Mouse (Mus musculus): Measurements from ENCODE around the gene Cul7. TPM values are rescaled to one million over a fixed set of nuclear protein-coding genes. Genes with fewer than 3 reads are reported as not detected.

Gene Cul7
- 44.4 TPM for polyA plus RNA-seq (2012; fragmentation: generic; extraction: Trizol)

DNA sequence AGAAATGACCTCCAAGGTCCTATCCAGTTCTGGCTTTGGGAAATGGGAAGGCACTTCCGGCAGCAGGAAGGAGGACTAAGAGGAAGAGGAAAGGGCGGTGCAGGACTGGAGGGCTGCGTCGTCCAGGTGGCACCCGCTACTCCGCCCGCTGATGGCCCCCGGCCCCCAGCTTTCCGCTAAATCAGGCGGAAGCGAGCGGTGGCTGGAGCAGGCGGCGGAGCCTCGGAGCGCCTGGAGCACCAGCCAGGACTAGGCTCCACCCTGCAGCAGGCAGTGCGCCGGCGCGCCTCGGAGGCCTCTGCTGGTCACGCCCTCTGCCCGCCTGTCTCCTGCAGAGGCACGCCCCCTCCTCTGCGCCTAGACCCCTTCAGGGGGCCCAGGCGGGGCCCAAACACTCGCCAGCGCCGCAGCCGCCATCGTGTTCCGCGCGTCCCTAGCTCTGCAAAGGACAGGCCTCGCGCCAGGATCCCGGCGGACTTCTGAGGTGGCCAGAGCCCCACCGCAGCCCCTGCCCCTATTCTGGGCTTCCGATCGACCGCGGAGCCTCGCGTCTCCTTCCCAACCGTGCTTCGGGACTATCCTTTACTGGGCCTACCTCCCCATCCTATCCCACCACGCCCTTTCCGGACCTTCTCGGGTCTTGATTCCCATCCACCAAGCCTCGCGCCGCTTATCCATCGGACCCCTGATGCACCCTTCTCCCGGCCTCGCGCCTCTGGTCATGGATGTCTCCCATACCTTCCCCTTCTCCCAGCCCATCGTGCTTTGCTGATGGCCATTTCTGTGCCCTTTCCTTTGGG lies at the start of gene Cul7:
Cul7 (plus strand) TSS at position 106 of the 800 bp plus-strand sequence.
- Histone ChIP-seq H3K27me3 (ENCODE audit: control insufficient read depth, insufficient read depth, insufficient read length) (no peaks in the 10 kb centered on the region), H3K79me2 (ENCODE audit: control insufficient read depth, insufficient read depth) (peaks cover 12% of the 10 kb centered on the region), H3K4me2 (ENCODE audit: low read depth) (peak within 1 kb of the TSS; percentile 87), H3K36me3 (ENCODE audit: control insufficient read depth, insufficient read depth) (peaks cover 5% of the 10 kb centered on the region), H3K4me3 (peak within 1 kb of the TSS; percentile 38), H3ac (ENCODE audit: control insufficient read depth, insufficient read length) (peak within 1 kb of the TSS; percentile 16)
- TF ChIP-seq MYOD1 (IDR thresholded peaks at IDR 0.05; ENCODE audit: control insufficient read depth in 1 of 3, insufficient read length in 2 of 3, low read depth in 2 of 3) (peak in 1 of 3 experiments; percentile 32), POLR2AphosphoS2 (IDR thresholded peaks at IDR 0.05; ENCODE audit: insufficient read length, low read depth) (peak; percentile 98), MYOG (IDR thresholded peaks at IDR 0.05; ENCODE audit: control insufficient read depth in 1 of 3, insufficient read depth in 1 of 3, insufficient read length in 2 of 3, low read depth in 2 of 3) (peak in 1 of 3 experiments; percentile 28), POLR2A (IDR thresholded peaks at IDR 0.05; ENCODE audit: insufficient read length, low read depth) (peak; percentile 94), SRF (IDR thresholded peaks at IDR 0.05; ENCODE audit: control insufficient read depth, insufficient read length, low read depth) (no peak)

DNA sequence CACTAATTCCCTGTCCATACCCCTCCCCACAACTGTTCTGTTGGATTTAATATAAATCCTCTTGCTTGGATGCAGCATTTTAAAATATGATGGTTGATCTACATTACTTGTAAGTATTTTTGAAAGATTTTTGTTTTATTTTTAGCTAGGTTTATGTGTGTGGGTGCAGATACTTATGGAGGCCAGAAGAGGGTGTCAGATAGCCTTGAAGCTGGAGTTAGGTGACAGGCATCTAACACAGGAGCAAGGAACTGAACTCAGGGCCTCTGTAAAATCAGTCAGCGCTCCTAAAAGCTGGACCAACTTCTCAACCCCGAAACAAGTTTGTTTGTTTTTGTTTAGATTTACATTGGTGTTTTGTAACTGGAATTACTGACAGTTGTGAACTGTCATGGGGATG lies 49.6 kb upstream of the Cul7 start:
- Histone ChIP-seq H3K4me2 (ENCODE audit: low read depth) (no peak overlapping the region), H3ac (ENCODE audit: control insufficient read depth, insufficient read length) (no peak overlapping the region), H3K4me3 (no peak overlapping the region), H3K79me2 (ENCODE audit: control insufficient read depth, insufficient read depth) (no peaks in the 10 kb centered on the region), H3K36me3 (ENCODE audit: control insufficient read depth, insufficient read depth) (no peaks in the 10 kb centered on the region), H3K27me3 (ENCODE audit: control insufficient read depth, insufficient read depth, insufficient read length) (no peaks in the 10 kb centered on the region)
- TF ChIP-seq MAX (IDR thresholded peaks at IDR 0.05; ENCODE audit: low read depth) (no peak), POLR2A (IDR thresholded peaks at IDR 0.05; ENCODE audit: insufficient read length, low read depth) (no peak), SRF (IDR thresholded peaks at IDR 0.05; ENCODE audit: control insufficient read depth, insufficient read length, low read depth) (no peak), USF1 (IDR thresholded peaks at IDR 0.05; ENCODE audit: low read depth) (no peak), E2F4 (IDR thresholded peaks at IDR 0.05; ENCODE audit: insufficient read depth) (no peak), POLR2AphosphoS2 (IDR thresholded peaks at IDR 0.05; ENCODE audit: insufficient read length, low read depth) (no peak), MYOG (IDR thresholded peaks at IDR 0.05; ENCODE audit: control insufficient read depth in 1 of 3, insufficient read depth in 1 of 3, insufficient read length in 2 of 3, low read depth in 2 of 3) (no peak), REST (IDR thresholded peaks at IDR 0.05; ENCODE audit: insufficient read depth, insufficient read length) (no peak), CEBPB (IDR thresholded peaks at IDR 0.05; ENCODE audit: insufficient read depth, poor library complexity, severe bottlenecking) (no peak), MYOD1 (IDR thresholded peaks at IDR 0.05; ENCODE audit: control insufficient read depth in 1 of 3, insufficient read length in 2 of 3, low read depth in 2 of 3) (no peak)

DNA sequence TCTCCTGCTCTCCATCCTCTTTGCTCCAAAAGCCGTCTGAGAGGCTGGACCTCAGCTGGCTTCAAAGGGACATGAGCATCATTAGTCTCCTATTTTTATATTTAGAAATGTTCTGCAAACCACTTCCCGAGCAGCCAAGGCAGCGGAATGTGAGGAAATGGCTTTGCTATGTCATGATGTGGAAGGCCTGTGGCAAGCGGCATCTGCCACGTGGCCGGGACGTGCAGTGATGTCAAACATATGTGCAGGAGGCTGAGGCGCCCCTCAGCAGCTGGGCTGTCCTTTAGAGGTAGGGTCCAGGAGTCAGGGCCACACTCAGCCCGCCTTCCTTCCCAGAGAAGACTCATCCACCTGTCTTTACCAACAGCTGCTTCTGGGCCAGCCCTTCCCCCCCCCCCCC lies 47.9 kb upstream of the Cul7 start:
- H3K4me3 ChIP-seq, result no peak overlapping the region
- H3K79me2 ChIP-seq (ENCODE audit: control insufficient read depth, insufficient read depth), result no peaks in the 10 kb centered on the region
- TF ChIP-seq MYOD1 (IDR thresholded peaks at IDR 0.05; ENCODE audit: control insufficient read depth in 1 of 3, insufficient read length in 2 of 3, low read depth in 2 of 3) (peak in 2 of 3 experiments; percentile 29 to 48), USF1 (IDR thresholded peaks at IDR 0.05; ENCODE audit: low read depth) (no peak), MYOG (IDR thresholded peaks at IDR 0.05; ENCODE audit: control insufficient read depth in 1 of 3, insufficient read depth in 1 of 3, insufficient read length in 2 of 3, low read depth in 2 of 3) (peak in 2 of 3 experiments; percentile 31 to 70)
- H3K36me3 ChIP-seq (ENCODE audit: control insufficient read depth, insufficient read depth), result no peaks in the 10 kb centered on the region
- no peak overlapping the region for H3K4me2 ChIP-seq (ENCODE audit: low read depth)
- no peak overlapping the region for H3ac ChIP-seq (ENCODE audit: control insufficient read depth, insufficient read length)
- H3K27me3 ChIP-seq (ENCODE audit: control insufficient read depth, insufficient read depth, insufficient read length), result no peaks in the 10 kb centered on the region

DNA sequence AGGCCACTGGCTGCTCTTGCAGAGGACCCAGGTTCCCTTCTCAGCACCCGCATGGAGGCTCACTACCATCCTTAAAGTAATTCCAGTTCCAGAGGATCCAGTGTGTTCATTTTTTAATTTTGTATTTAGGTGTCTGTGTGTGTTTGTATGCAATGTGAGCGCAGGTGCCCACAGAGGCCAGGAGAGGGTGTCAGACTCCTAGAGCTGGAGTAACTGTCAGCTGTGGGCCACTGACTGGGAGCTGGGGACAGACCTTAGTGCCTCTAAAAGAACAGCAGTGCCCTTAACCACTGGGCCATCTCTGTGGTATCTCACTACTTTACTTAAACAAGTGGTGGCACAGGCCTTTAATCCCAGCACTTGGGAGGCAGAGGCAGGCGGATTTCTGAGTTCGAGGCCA lies 46.9 kb upstream of the Cul7 start:
- no peaks in the 10 kb centered on the region for H3K79me2 ChIP-seq (ENCODE audit: control insufficient read depth, insufficient read depth)
- no peak overlapping the region for H3K4me3 ChIP-seq
- H3K36me3 ChIP-seq (ENCODE audit: control insufficient read depth, insufficient read depth), result no peaks in the 10 kb centered on the region
- no peaks in the 10 kb centered on the region for H3K27me3 ChIP-seq (ENCODE audit: control insufficient read depth, insufficient read depth, insufficient read length)
- H3ac ChIP-seq (ENCODE audit: control insufficient read depth, insufficient read length), result no peak overlapping the region
- TF ChIP-seq TCF3 (IDR thresholded peaks at IDR 0.05; ENCODE audit: insufficient read length, low read depth) (no peak), REST (IDR thresholded peaks at IDR 0.05; ENCODE audit: insufficient read depth, insufficient read length) (no peak), SRF (IDR thresholded peaks at IDR 0.05; ENCODE audit: control insufficient read depth, insufficient read length, low read depth) (no peak), E2F4 (IDR thresholded peaks at IDR 0.05; ENCODE audit: insufficient read depth) (no peak), MYOG (IDR thresholded peaks at IDR 0.05; ENCODE audit: control insufficient read depth in 1 of 3, insufficient read depth in 1 of 3, insufficient read length in 2 of 3, low read depth in 2 of 3) (no peak), MYOD1 (IDR thresholded peaks at IDR 0.05; ENCODE audit: control insufficient read depth in 1 of 3, insufficient read length in 2 of 3, low read depth in 2 of 3) (no peak), POLR2AphosphoS2 (IDR thresholded peaks at IDR 0.05; ENCODE audit: insufficient read length, low read depth) (no peak), USF1 (IDR thresholded peaks at IDR 0.05; ENCODE audit: low read depth) (no peak), TCF12 (IDR thresholded peaks at IDR 0.05; ENCODE audit: insufficient read depth, poor library complexity, severe bottlenecking) (no peak), CEBPB (IDR thresholded peaks at IDR 0.05; ENCODE audit: insufficient read depth, poor library complexity, severe bottlenecking) (no peak)
- H3K4me2 ChIP-seq (ENCODE audit: low read depth), result no peak overlapping the region

DNA sequence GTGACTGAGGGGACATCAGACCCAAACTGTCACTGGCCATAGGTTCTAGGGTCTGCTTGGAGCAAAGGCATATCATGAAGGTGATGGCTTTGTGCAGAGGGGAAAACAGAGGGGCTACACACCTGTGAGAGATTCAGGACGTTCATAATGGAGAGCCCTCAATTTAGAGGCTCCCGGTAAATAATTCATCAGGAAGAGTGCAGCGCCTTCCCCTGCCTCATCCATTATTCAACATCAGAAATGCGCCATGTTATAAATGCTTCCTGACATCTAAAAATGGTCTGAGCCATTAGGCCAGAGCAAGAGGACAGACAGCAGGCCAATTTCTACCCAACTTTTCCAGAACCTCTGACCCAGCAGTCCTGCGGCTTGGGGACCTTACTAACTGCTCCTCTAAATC lies 45.0 kb upstream of the Cul7 start:
- Histone ChIP-seq H3K36me3 (ENCODE audit: control insufficient read depth, insufficient read depth) (no peaks in the 10 kb centered on the region), H3K4me2 (ENCODE audit: low read depth) (no peak overlapping the region), H3K27me3 (ENCODE audit: control insufficient read depth, insufficient read depth, insufficient read length) (no peaks in the 10 kb centered on the region), H3ac (ENCODE audit: control insufficient read depth, insufficient read length) (no peak overlapping the region), H3K4me3 (no peak overlapping the region), H3K79me2 (ENCODE audit: control insufficient read depth, insufficient read depth) (no peaks in the 10 kb centered on the region)
- TF ChIP-seq E2F4 (IDR thresholded peaks at IDR 0.05; ENCODE audit: insufficient read depth) (no peak), MAX (IDR thresholded peaks at IDR 0.05; ENCODE audit: low read depth) (no peak), SRF (IDR thresholded peaks at IDR 0.05; ENCODE audit: control insufficient read depth, insufficient read length, low read depth) (no peak), MYOG (IDR thresholded peaks at IDR 0.05; ENCODE audit: control insufficient read depth in 1 of 3, insufficient read depth in 1 of 3, insufficient read length in 2 of 3, low read depth in 2 of 3) (no peak)
